Mouse (Mus musculus): ENCODE measurements around the gene Atp6v1a.

GRCm38 (mm10) chr16:44154497-44155057, 15.1 kb upstream of the Atp6v1a start:
- TF ChIP-seq CTCF (IDR thresholded peaks at IDR 0.05; ENCODE audit: extremely low read depth, insufficient read length, insufficient replicate concordance, low read depth, low read length) (peak; percentile 46; the same call in 1 of the 2 replicates), POLR2A (IDR thresholded peaks at IDR 0.05; ENCODE audit: low read depth, low read length) (no peak)
